Mouse (Mus musculus): ENCODE measurements at regions not wholly inside any gene's neighbourhood (a gene's known extent, or its start where the extent isn't known, plus 50 kb on each side); places are given as distances from the start of the nearest gene placed in this dataset.
A peak's percentile ranks its signal among the peaks of the same experiment; 100 is the strongest.

DNA sequence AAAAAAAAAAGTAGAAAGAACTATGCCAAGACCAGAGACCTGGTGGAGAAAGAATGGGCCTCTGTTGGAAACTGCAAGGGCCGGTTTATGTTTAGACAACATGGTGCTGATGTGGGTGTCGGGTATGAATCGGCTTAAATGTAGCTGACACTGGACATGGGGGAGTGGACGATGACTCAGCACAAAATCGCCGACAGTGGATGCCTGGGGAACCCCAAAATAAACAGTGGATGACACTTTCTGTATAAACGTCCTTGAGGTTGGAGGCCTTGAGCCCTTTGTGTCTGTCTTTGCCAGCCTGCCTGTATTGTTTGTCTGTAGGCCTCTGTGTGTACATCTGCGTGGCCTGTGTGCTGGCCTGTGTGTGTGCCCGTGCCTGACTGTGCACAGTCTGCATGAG lies 52.1 kb upstream of the Enah start:
- peak; percentile 55 for DNase-seq (ENCODE audit: extremely low read depth, insufficient read length, low spot score)

DNA sequence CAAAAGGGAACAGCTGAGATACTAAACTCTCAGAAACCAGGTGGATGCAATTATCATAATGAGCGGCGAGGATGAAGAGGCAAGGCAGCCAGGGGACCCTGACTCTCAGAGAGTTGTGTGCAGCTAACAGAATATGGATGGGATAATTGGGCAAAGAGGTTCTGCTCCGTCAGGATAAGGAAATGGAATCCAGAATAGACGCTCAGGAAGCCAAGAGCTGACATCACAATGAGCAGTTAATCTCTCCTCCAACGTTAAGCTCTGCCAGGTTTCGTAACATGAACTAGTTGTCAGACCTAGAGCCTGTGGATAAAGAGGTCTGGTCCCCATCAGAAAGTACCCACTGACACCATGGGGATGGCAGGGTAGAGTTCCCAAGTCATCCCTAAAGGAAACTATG lies 51.4 kb upstream of the Srp9 start:
- DNase-seq (ENCODE audit: extremely low read depth, insufficient read length, low spot score): no peak

- peak; percentile 67 for DNase-seq (ENCODE audit: extremely low read depth, insufficient read length, low spot score)
Measured at GRCm38 (mm10) chr1:182074265-182074664, 50.3 kb upstream of the Srp9 start.
